Mouse (Mus musculus) lung, postnatal 4 days (tissue): ENCODE measurements around the gene Ehd2.

Source experiments
- DNase-seq, 2 experiments: peaks; one replicate each; pipeline ENCODE4 v3.0.0; 2021

The Ehd2 gene

GRCm38 (mm10) chr7:15967312-15967711, at the start of gene Ehd2:
Gene Ehd2, minus strand, starts transcription at chr7:15967567.
- peak; percentile 90 to 92 for DNase-seq

DNA sequence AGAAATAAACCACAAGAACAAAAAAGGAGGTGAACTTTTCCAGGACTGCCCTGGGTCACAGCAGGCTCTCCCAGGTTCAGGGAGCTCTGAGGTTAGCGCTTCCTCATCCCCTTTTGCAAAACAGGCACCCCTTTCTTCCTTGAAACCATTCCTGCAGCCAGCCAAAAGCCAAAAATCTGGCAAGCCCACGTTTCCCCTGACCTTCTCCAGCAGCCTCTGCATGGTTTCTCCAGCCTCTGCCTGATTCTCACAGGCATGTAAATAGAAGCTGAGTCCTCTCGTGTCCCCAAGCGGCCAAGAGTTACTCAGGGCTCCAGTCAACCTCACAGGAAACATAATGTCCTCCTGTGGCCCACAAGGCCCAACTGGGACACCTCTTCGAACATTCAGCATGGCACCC, 48.0 kb upstream of the Ehd2 start:
- no peak for DNase-seq

- no peak for DNase-seq
Observed at GRCm38 (mm10) chr7:16014521-16015175, 47.3 kb upstream of the Ehd2 start.

DNA sequence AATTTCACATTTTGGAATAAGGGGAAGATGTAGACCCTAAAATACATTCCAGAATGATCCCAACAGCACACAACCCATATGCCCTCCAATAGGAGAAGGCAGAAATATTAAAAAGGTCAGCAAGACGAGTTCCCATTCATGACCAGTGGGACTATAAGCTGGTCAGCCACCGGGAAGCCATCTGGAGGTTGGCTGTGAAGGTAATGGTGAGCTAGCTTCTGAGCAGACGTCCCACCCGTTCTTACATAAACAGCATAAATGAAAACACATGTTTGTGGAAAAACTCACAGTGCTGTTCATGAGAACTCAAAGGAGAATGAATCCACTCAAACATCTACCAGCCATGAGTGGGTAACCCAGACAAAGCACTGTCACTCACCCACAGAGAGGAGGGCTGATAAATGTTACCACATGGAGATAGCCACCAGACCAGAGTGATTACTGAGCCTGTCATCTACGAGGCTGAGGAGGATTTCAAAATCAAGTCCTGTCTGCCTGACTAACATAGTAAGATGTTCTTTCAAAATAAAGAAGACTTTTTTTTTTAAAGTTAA, 46.4 kb upstream of the Ehd2 start:
- no peak for DNase-seq

GRCm38 (mm10) chr7:16012576-16013263, 45.4 kb upstream of the Ehd2 start:
- DNase-seq, result peak; percentile 34 to 60

DNA sequence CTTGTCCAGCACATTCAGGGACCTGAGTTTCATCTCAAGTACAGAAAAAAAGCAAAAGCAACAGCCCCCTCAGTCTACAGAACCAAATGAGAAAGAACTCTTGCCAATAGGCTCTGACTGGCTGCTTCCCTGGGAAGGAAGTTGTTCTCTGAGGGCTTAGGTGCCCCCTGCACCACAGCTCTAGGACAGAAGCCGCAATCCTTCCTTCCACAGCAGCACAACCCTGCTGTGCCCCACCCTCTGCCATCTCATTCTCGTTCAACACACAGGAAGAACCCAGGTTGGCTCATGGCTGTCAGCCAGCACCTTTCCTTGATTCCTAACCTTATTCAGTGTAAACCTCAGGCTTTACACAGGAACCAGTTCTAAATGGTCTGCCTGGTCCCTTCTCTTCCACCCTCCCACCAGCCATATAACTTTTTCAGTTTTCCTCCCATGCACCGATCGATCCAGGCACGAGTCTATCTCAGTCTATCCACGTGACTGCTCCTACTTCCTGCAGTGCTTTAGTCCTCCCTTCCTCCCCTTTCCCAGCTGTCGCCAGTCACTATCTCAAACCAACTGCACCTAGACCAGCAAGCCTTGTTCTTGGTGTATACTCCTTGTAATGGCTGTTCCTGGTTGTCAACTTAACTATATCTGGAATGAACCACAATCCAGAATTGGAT, 44.2 kb upstream of the Ehd2 start:
- no peak for DNase-seq

GRCm38 (mm10) chr7:16010649-16011048, 43.3 kb upstream of the Ehd2 start:
- no peak for DNase-seq

- DNase-seq, result no peak
Observed at GRCm38 (mm10) chr7:16009636-16010035, 42.3 kb upstream of the Ehd2 start.

GRCm38 (mm10) chr7:16005020-16005419, 37.7 kb upstream of the Ehd2 start:
- DNase-seq, result no peak

- peak in 1 of 2 experiments; percentile 32 for DNase-seq
Observed at GRCm38 (mm10) chr7:16004177-16004856, 37.0 kb upstream of the Ehd2 start.

DNA sequence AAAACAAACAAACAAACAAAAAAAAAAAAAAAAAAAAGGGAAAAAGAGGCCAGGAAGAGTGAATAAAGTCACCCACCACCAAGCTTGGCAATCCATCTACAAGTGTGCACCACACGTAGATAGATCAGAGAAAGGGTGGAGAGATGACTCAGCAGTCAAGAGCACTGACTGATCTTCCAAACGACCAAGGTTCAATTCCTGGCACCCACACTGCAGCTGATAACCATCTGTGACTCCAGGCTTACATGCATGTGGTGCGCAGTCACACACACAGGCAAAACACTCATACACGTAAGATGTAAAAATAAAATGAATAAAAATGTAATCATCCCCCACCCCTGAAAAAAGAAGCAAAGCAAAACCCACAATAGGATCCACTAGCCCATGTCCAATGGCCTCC, 35.7 kb upstream of the Ehd2 start:
- DNase-seq, result no peak

DNA sequence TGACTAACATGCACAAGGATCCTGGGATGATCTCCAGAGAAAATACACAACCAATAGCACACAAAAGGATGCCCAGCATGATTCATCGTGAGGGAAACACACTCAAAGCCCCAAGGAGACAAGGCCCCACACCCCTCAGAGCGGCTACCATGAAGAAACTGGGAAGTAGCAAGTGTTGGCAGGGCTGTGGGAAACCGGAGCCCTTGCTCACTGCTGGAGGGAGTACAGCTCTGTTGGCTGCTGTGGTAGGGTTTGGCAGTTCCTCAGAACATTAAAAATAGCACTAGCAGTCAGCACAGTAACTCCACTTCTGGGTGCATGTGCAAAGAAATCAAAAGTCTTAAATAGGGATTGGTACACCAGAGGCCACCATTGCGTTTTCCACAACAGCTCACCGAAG, 34.8 kb upstream of the Ehd2 start:
- peak; percentile 48 to 70 for DNase-seq

- no peak for DNase-seq
Observed at GRCm38 (mm10) chr7:16001691-16002090, 34.3 kb upstream of the Ehd2 start.

GRCm38 (mm10) chr7:15993789-15994188, 26.4 kb upstream of the Ehd2 start:
- DNase-seq, result no peak

- DNase-seq, result no peak
Observed at GRCm38 (mm10) chr7:15993152-15993551, 25.8 kb upstream of the Ehd2 start.

DNA sequence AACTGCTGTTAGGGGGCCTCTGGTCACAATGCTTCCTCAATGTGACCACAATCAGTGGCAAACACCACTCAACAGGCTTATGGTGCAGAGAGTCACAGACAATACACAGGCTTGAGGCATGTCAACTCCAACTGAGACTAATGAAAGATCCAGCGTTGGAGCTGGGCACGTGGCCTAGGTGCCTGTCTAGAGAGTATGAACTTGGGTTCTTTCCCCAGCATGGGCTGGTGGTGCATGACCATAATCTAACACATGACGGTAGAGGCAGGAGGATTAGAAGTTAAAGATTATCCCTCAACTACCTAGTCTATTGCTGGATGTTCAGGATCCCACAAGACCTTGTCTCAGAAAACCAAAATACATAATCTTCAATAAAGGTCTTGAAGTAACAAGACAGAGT, 24.4 kb upstream of the Ehd2 start:
- no peak for DNase-seq

DNA sequence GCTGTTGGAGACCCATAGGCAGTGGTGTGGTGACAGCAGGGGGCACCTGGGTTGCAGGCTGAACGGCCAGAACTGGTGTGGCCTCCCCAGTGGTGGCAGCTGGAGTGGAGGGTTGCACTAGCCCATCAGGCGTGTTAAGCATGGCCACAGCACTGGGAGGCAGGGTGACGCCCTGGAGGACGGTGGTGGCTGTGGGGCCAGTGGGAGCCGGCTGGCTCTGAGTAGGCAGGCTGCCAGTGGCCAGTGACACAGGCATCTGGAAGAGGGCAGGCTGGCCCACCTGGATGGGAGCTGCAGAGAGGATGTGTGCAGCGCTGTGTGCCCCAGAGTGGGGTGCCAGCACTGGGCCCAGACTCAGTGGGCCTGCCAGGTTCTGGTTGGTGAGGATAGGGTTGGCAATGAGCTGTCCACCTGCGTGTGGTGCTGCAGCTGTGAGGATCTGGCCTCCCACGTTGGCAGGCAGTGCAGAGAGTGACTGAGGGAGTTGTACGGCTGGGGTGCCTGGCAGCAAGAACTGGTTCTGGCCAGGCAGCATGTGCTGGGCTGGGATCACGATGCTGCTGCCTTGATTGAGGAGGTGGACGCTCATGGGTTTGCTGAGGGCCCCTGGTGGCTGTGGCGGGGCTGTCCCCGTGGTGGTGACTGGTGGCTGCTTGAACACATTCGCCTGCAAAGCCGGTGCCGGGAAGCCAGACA, 20.4 kb upstream of the Ehd2 start:
- DNase-seq, result no peak

GRCm38 (mm10) chr7:15982729-15983407, 15.5 kb upstream of the Ehd2 start:
- DNase-seq, result peak in 1 of 2 experiments; percentile 57

GRCm38 (mm10) chr7:15981538-15981937, 14.2 kb upstream of the Ehd2 start:
- DNase-seq, result no peak

- DNase-seq, result peak; percentile 67 to 83
Observed at GRCm38 (mm10) chr7:15980246-15980645, 12.9 kb upstream of the Ehd2 start.

GRCm38 (mm10) chr7:15975904-15976303, 8.5 kb upstream of the Ehd2 start:
- DNase-seq, result peak; percentile 47 to 73

GRCm38 (mm10) chr7:15975451-15975850, 8.1 kb upstream of the Ehd2 start:
- no peak for DNase-seq
